Mouse (Mus musculus): Measurements from ENCODE around the gene Nrp2.

Gene Nrp2

GRCm38 (mm10) chr1:62704889-62705516 is 1.9 kb downstream of the Nrp2 start:
- DNase-seq, result peak; percentile 40

DNA sequence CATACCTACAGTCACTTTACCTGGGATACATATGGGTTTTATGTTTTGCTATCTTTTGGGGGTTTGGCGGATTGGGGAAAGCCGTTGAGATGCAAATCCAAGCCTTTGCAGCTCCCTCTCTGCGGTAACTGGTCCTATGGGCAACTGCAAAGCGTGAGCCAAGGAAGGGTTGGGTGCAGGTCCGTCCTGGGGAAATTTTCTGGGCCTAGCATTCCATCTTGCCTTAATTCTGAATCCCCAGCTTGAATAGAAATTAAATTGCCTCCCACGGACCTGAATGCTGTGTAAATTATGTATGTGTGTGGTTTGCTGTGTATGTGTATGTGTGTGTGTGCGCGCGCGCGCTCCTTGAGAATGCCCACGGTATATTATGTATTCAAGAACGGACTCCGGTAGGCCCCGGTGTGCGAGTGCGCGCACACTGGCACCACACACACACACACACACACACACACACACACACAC is 2.5 kb downstream of the Nrp2 start:
- no peak for DNase-seq

DNA sequence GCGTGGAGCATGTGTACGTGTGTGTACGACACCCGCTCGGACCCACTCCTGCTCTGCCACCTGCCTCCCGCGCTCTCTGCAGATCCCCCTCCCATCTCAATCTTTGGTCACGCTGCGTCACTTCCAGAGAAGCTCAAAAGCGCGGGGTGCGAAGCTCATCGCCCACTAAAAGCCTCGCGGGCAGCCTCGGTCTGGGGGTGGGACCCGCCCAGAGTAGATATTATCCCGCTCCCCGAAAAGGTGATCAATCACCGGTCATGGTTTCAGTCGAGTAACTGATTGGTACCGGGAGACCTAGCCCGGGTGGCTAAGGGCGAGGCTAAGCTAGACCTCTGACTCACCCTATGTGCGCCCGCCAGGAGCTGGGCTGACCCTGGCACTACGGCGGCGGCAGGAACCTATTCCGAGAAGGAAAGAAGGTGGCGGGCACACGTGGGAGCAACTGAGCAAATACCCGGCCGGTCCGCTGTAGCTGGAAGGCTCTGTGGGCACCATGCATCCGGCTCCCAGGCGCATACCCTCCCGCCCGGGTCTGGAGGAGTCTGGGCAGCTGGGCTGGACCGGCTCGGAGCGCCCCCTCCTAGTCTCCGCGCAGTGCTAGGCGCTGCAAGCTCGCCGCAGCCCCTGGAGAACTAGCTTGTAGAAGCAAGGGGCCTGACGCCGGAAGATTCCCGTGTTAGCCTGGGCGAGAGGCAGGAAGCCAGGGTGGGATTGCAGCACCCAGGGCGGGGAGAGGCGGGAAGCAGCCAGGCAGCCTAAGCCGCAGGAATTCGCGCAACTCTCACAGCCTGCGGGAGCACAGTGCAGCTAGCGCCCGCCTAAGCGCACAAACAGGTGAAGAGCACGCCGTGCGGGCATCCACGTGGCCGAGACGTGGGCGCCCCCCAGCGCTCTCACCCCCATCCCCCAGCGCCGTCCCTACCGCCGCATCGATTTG is 3.3 kb downstream of the Nrp2 start:
- peak; percentile 71 for DNase-seq

GRCm38 (mm10) chr1:62707101-62707912 is 4.2 kb downstream of the Nrp2 start:
- DNase-seq, result peak; percentile 82

DNA sequence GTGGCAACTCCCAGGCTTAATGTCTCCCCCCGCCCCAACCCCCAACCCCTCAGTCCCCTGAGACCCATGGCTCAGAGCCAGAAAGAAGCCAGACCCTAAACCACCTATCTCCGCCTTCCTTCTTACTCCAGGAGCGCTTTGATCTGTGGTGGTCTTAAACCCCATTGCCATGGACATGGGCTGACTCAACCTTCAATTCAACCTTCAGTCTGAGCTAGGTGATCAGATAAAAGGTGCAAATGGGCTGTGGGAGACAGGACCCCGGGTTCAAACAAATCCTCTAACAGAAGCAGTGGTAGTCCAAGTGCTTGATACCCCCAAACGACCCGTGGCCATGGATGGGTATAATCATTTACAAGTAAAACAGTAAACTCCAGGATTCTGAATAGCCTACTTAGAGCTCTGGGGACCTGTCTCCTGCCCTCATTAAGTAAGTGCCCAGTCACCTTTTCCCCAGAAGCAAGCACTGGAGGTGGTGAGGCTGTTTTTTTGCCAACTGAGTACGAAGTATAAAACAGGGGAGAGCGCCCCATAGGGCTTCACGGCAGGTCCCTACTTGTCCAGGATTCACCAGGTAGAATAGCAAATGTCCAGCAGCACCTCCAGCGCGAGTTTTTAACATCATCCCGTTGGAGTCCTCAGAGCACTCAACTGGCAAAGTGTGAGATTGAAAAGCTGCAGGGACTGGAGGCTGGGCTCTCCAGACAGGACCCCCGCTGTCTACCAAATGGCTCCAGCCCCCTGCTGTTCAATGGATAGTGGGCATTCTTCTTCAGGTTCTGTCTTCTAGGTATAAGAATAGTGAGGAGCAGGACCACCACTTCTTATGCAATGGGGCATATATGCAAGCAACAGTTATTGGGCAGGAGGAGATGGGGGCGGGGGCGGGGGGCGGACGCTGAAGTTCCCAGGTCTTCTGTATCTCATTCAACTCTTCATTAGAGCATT is 5.1 kb downstream of the Nrp2 start:
- no peak for DNase-seq

DNA sequence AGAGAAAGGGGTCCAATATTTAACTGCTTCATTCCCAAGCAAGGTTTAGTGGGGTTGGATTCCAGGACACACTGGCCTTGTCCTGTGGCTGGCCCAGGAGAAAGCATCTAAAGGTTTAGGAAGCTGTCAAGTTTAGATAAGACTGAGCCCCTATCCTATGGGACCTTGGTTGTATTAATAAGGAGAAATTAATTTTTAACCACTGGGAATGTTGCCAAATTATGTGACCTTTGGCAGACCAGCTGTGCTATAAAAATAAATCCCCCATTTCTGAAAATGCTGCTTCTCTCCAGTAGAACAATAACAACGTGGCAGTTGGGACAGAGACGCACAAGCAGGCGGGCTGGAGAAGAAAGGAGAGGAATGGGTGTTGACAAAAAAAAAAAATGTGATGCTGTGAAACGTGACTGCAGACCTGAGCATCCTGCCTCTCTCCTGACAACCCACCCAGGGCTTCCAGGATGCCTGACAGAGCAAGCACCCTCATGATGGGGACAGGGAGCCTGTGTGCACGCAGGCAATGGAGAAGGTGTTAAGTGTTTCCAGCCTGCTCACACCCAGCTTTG is 6.8 kb downstream of the Nrp2 start:
- DNase-seq, result no peak

DNA sequence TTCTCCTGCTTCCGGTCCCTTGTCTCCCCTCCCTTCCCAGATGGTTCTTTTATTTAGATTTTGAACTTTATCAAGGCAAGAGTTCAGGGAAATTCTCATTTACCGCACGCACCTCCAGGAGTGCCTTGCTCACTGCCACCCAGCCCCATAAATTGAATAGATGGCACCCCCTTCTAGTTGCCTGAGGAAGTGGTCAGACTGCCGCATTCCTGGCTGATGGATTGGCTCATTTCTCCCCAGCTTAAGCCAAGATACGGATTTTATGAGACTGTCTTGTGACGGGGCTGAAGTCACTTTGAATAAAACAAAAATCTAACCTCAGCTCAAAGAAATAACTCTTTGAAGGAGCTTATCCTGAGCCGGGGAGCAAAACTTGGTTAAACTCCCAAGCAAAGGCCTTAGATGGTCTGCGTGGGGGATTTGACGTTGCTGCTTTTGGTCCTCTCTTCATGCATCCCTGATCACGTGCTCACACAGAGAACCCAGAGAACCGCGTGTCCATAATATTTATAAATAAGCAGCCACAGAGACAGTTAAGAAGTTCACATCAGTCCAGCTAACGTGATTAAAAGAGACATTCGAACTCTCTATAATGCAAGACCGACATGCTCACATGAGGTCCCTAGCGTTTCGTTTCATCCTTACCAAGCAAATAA is 10.1 kb downstream of the Nrp2 start:
- no peak for DNase-seq

- no peak for DNase-seq
Measured at GRCm38 (mm10) chr1:62715004-62715403, 11.9 kb downstream of the Nrp2 start.

DNA sequence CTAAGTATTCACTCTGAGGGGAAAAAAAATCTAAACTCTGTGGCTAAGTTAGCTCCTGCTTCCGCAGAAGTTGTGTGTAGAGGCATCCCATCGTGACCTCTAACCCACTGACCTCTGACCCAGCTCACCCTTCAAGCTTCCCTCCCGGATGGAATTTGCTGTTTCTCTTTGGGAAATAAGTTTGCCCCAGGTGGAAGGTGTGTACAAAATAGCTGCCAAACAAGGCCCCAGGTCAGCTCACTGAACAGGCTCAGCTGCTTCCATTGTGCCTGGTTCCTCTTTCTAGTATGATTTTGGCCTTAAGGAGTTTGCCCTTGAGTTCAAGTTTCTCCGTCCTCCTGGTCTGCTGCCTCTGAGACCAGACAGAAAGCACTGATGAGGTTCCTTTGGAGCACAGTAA is 12.6 kb downstream of the Nrp2 start:
- DNase-seq, result no peak

DNA sequence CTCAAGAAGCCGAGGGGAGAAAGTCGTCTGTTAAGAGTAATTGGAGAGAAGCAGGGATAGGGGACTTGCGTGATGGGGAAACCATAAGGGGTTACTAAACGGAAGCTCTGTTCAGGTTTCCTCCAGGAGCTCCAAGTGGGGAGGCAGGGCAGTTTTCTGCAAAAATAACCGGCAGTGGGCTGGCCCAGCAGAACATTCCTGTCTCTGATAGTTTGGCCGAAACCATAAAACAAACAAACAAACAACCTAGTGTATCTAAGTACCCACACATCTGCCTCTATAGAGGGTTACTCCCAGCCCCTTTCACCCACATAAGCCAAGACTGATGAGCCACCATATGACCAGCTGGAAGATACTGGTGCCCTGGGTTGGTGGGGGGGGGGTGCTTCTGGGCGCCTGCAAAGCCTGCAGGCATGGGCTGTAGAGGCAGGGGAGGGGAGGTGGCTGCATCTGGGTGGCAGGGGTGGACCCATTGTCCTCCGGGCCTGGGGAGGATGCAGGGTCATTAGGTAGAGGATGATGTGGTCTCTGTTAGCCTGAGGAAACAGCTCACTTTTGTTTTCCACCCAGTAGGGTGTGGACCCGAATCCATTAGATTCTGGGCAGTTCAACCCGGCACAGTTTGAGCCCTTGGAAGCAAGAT is 13.9 kb downstream of the Nrp2 start:
- no peak for DNase-seq

GRCm38 (mm10) chr1:62717552-62718236 is 14.6 kb downstream of the Nrp2 start:
- DNase-seq, result no peak

GRCm38 (mm10) chr1:62718237-62718571 is 15.1 kb downstream of the Nrp2 start:
- DNase-seq, result no peak

GRCm38 (mm10) chr1:62718750-62719149 is 15.7 kb downstream of the Nrp2 start:
- DNase-seq, result no peak

GRCm38 (mm10) chr1:62719770-62720169 is 16.7 kb downstream of the Nrp2 start:
- no peak for DNase-seq

GRCm38 (mm10) chr1:62720176-62720575 is 17.1 kb downstream of the Nrp2 start:
- no peak for DNase-seq

DNA sequence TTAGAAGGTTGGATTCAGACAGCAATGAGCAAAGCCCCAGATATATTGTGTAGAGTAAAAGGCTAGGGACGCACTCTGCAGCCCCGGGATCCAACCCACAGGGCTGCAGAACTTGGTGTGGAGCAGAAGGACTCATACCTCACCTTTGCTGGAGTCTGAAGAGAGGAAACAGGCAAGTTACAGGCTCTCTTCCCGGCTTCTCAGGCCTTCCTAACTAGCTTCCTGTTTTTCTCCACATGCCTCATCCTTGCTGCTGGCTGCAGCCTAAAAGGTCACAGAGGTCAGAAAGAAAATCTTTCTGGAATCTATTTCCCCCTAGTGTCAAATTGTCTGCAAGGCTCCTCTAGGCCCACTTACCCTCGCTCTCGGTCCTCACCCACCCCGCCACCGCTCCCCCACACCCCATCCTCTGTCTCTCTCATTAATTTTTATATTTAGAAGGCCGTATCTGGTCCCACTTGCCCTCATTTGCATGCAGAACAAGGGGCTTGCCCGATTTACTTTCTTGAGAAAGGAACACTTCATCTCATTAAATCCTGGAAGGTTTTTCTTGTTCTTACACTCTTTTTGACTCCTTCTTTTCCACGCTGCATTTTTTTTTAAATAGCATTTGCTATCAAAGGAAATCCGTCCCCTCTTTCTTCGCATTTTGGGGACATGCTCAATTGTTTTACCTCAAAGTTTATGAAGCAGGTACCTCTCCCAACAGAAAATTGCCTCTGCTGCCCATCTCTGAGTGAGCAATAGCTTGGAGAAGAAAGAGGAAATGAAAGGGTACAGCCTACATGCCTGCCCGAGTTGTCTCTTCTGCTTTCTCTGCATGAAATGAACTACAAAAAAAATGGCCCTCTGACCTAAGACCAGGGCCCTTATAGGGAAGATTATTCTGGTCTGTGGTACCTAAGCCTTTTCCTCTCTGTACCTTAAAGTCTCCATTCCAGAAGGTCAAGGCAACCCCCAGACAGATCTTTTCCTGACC is 17.9 kb downstream of the Nrp2 start:
- DNase-seq, result no peak

DNA sequence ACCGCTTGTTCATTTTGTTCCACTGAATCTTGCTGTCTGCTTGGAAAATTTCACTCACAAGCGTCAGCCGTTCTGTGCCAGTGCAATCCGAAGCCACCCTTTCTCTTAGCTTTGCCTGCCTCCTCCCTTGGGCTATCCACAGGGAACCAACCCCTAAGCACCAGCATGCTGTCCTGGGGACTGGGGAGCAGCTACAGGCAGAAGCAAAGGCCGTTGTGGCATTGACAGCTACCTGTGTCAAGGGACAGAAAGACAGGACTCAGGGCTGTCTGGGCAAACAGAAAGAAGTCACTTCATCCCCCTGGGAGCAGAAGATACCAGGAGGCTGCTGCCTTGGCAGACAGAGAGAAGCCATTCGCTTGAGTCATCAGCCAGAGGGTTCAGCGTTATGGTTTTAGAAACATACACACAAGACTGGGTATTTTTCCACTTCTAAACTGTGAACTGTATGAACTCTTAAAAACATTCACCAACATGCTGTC is 18.7 kb downstream of the Nrp2 start:
- DNase-seq, result no peak

GRCm38 (mm10) chr1:62722526-62722925 is 19.4 kb downstream of the Nrp2 start:
- no peak for DNase-seq

GRCm38 (mm10) chr1:62723891-62724290 is 20.8 kb downstream of the Nrp2 start:
- no peak for DNase-seq

All from lung, postnatal 10 days (tissue).